Mouse (Mus musculus): Measurements from ENCODE around the gene Olfr1221. TPM values are rescaled to one million over a fixed set of nuclear protein-coding genes. Genes with fewer than 3 reads are reported as not detected.
"Not testable (repeated sequence)": the region's sequence is repeated elsewhere in the genome, so short reads cannot be mapped to it uniquely, and the experiment has no call there.

Gene Olfr1221
- polyA plus RNA-seq (2015; fragmentation: Nextera tagmentation; extraction: Ambion mirVana), result not detected in 2 replicates

DNA sequence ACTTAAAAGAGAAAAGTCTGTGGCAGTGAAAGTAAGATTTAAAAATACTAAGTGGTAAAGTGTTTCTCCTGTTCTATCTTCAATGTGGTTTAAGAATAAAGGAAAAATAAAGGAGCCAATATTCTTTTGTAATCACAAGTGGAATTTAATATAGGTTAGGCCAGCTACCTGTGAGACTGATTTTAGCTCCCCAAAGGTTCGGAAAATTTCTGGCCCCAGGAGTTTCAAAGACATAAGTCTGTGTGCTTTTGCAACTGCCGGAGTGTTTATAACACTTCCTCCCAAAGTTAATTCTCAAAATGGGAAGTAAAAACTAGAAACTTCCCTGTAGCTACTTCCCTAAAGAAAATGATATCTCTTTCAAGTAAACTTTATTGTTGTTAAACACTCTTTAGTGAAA lies at the start of gene Olfr1221:
TSS of gene Olfr1221 (minus strand) at position 101 of the 400 bp plus-strand sequence.
- 86% methylated on average over 2 of the region's 2 CpGs for WGBS
- Histone ChIP-seq H3K9ac (replicated peaks; ENCODE audit: low read depth, low read length) (no peak within 1 kb of the TSS), H3K27me3 (replicated peaks; ENCODE audit: control insufficient read depth, insufficient read depth, low read length) (no peaks in the 10 kb centered on the region), H3K27ac (ENCODE audit: low read length) (no peak within 1 kb of the TSS), H3K4me2 (ENCODE audit: low read length) (no peak within 1 kb of the TSS), H3K9me3 (ENCODE audit: control insufficient read depth, low read length) (no peaks in the 10 kb centered on the region), H3K4me1 (replicated peaks; ENCODE audit: control insufficient read depth, insufficient read depth, low read length) (no peaks in the 10 kb centered on the region), H3K36me3 (ENCODE audit: control insufficient read depth, insufficient read depth) (no peaks in the 10 kb centered on the region), H3K4me3 (replicated peaks; ENCODE audit: low read length) (no peak within 1 kb of the TSS)
- ATAC-seq, result no peak

- WGBS, result 93% methylated on average over 4 of the region's 4 CpGs
- H3K4me2 ChIP-seq (ENCODE audit: low read length); H3K4me3 ChIP-seq (replicated peaks; ENCODE audit: low read length); H3K9me3 ChIP-seq (ENCODE audit: control insufficient read depth, low read length); ATAC-seq; H3K27ac ChIP-seq (ENCODE audit: low read length); H3K27me3 ChIP-seq (replicated peaks; ENCODE audit: control insufficient read depth, insufficient read depth, low read length); H3K36me3 ChIP-seq (ENCODE audit: control insufficient read depth, insufficient read depth); H3K4me1 ChIP-seq (replicated peaks; ENCODE audit: control insufficient read depth, insufficient read depth, low read length); H3K9ac ChIP-seq (replicated peaks; ENCODE audit: low read depth, low read length): not testable (repeated sequence)
These were observed 47.6 kb upstream of the Olfr1221 start for GRCm38 (mm10) chr2:89164711-89165110.

DNA sequence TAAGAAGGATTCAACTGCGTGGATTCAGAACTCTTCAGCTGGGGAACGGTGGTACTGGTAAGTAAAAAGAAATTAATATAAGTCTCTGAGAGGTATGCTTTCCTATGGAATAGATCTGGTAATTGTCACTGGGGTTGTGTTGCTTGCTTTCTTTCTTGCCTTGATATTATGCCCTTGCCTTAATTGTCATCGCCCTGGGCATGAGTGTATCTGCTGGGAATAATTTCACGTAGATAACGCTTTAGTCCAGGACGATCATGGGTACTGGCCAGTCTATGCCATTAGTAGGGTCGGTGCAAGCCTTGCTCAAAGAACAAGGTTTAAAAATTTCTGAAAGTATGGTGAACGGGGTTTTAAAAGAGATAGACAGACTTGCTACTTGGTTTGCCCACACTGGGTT lies 46.9 kb upstream of the Olfr1221 start, which contains the start of gene Olfr1224-ps1:
TSS of gene Olfr1224-ps1 (minus strand) at position 101 of the 400 bp plus-strand sequence.
- not testable (repeated sequence) for H3K4me3 ChIP-seq (replicated peaks; ENCODE audit: low read length); H3K36me3 ChIP-seq (ENCODE audit: control insufficient read depth, insufficient read depth); H3K4me2 ChIP-seq (ENCODE audit: low read length); H3K27me3 ChIP-seq (replicated peaks; ENCODE audit: control insufficient read depth, insufficient read depth, low read length); H3K4me1 ChIP-seq (replicated peaks; ENCODE audit: control insufficient read depth, insufficient read depth, low read length); H3K9ac ChIP-seq (replicated peaks; ENCODE audit: low read depth, low read length); H3K9me3 ChIP-seq (ENCODE audit: control insufficient read depth, low read length); H3K27ac ChIP-seq (ENCODE audit: low read length); ATAC-seq
- 93% methylated on average over 8 of the region's 8 CpGs for WGBS

DNA sequence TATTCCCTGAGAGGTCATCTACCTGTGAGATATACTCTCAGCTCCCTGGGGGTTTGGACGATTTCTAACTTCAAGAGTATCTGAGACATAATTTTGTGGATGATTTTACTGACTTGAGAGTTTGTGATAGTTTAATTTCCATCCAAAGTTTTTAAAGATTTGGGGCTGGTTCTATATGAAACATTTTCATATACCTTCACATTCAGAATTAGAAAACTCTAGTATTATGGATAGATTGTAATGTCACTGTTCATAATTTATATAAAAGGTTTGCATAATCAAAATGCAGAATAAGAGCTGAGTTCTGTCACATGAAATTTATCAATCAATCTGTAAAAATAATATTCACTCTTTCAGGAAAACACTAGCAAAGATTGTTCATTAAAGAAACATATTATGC lies 34.4 kb upstream of the Olfr1221 start, which contains the start of gene Olfr1223:
TSS of gene Olfr1223 (minus strand) at position 101 of the 400 bp plus-strand sequence.
- Histone ChIP-seq H3K9me3 (ENCODE audit: control insufficient read depth, low read length) (no peaks in the 10 kb centered on the region), H3K4me2 (ENCODE audit: low read length) (no peak within 1 kb of the TSS), H3K36me3 (ENCODE audit: control insufficient read depth, insufficient read depth) (no peaks in the 10 kb centered on the region), H3K27ac (ENCODE audit: low read length) (no peak within 1 kb of the TSS), H3K27me3 (replicated peaks; ENCODE audit: control insufficient read depth, insufficient read depth, low read length) (no peaks in the 10 kb centered on the region), H3K4me1 (replicated peaks; ENCODE audit: control insufficient read depth, insufficient read depth, low read length) (no peaks in the 10 kb centered on the region), H3K4me3 (replicated peaks; ENCODE audit: low read length) (no peak within 1 kb of the TSS), H3K9ac (replicated peaks; ENCODE audit: low read depth, low read length) (no peak within 1 kb of the TSS)
- WGBS, result 77% methylated on average over 1 of the region's 1 CpGs
- ATAC-seq, result no peak

DNA sequence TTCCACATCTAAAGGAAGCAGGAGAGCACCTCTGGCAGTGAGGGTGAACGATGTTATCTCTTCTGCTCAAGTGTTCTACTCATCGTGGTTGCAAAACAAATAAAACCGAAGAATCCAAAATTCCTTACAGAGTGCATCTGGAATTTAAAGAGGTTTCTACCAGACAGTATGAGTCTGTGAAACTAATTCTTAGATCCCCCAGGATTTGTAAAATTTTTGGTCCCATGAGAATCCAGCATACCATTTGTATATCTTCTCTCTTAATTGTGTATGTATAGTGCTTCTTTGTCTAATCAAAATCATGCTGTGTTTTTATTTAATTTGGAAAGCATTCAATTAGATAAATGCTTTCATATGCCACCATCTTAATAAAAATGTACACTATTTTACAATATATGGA lies 15.9 kb upstream of the Olfr1221 start, which contains the start of gene Olfr1222:
TSS of gene Olfr1222 (minus strand) at position 101 of the 400 bp plus-strand sequence.
- no peaks in the 10 kb centered on the region for H3K9me3 ChIP-seq (ENCODE audit: control insufficient read depth, low read length)
- no peak within 1 kb of the TSS for H3K9ac ChIP-seq (replicated peaks; ENCODE audit: low read depth, low read length)
- H3K27me3 ChIP-seq (replicated peaks; ENCODE audit: control insufficient read depth, insufficient read depth, low read length), result no peaks in the 10 kb centered on the region
- no peaks in the 10 kb centered on the region for H3K36me3 ChIP-seq (ENCODE audit: control insufficient read depth, insufficient read depth)
- no peak within 1 kb of the TSS for H3K4me3 ChIP-seq (replicated peaks; ENCODE audit: low read length)
- WGBS, result 83% methylated on average over 3 of the region's 3 CpGs
- ATAC-seq, result no peak
- no peaks in the 10 kb centered on the region for H3K4me1 ChIP-seq (replicated peaks; ENCODE audit: control insufficient read depth, insufficient read depth, low read length)
- no peak within 1 kb of the TSS for H3K27ac ChIP-seq (ENCODE audit: low read length)
- H3K4me2 ChIP-seq (ENCODE audit: low read length), result no peak within 1 kb of the TSS

DNA sequence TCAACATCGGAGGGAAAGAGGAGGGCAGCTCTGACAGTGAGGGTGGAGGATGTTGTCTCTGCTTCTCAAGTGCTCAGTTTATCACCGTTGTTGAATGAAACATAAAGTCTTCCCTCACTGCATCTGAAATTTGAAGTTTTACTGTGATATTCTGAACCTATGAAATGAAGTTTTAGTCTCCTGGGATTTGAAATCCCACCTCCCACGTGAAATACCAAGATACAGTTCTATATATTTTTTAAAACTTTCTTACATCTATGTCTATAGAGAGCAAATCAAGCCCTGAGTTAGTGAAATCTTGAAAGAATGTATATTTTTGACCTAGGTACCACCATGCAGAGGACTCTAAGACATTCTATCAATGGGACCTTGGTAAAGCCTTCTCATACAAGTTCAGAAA lies 10.3 kb downstream of the Olfr1221 start, which contains the start of gene Olfr1220:
TSS of gene Olfr1220 (minus strand) at position 101 of the 400 bp plus-strand sequence.
- no peaks in the 10 kb centered on the region for H3K36me3 ChIP-seq (ENCODE audit: control insufficient read depth, insufficient read depth)
- 79% methylated on average over 3 of the region's 3 CpGs for WGBS
- no peak within 1 kb of the TSS for H3K4me3 ChIP-seq (replicated peaks; ENCODE audit: low read length)
- H3K4me2 ChIP-seq (ENCODE audit: low read length), result no peak within 1 kb of the TSS
- H3K27ac ChIP-seq (ENCODE audit: low read length), result no peak within 1 kb of the TSS
- ATAC-seq, result no peak
- H3K9ac ChIP-seq (replicated peaks; ENCODE audit: low read depth, low read length), result no peak within 1 kb of the TSS
- no peaks in the 10 kb centered on the region for H3K27me3 ChIP-seq (replicated peaks; ENCODE audit: control insufficient read depth, insufficient read depth, low read length)
- no peaks in the 10 kb centered on the region for H3K4me1 ChIP-seq (replicated peaks; ENCODE audit: control insufficient read depth, insufficient read depth, low read length)
- no peaks in the 10 kb centered on the region for H3K9me3 ChIP-seq (ENCODE audit: control insufficient read depth, low read length)

DNA sequence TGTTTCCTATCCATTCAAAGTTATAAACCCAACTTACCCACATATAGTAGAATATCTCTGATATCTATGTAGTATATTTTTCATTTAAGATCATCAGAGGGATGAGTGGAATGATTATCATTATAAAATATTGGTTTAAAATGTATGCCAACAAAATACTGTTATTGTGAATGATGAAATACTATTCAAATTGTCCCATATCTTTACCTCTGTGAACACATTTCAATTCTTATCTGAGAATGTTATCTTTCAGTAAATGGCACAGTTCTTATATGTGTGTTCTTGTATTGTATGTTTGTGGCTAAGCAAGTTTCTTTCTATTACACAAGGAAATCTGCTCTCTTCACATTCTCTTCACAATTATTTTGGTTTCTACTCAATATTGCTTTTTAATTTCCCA lies 11.4 kb downstream of the Olfr1221 start:
- Histone ChIP-seq H3K27ac (ENCODE audit: low read length) (no peak overlapping the region), H3K4me2 (ENCODE audit: low read length) (no peak overlapping the region), H3K27me3 (replicated peaks; ENCODE audit: control insufficient read depth, insufficient read depth, low read length) (no peaks in the 10 kb centered on the region), H3K36me3 (ENCODE audit: control insufficient read depth, insufficient read depth) (no peaks in the 10 kb centered on the region), H3K4me1 (replicated peaks; ENCODE audit: control insufficient read depth, insufficient read depth, low read length) (no peaks in the 10 kb centered on the region), H3K9me3 (ENCODE audit: control insufficient read depth, low read length) (no peaks in the 10 kb centered on the region), H3K9ac (replicated peaks; ENCODE audit: low read depth, low read length) (no peak overlapping the region), H3K4me3 (replicated peaks; ENCODE audit: low read length) (no peak overlapping the region)
- no peak for ATAC-seq

- Histone ChIP-seq H3K36me3 (ENCODE audit: control insufficient read depth, insufficient read depth) (no peaks in the 10 kb centered on the region), H3K4me2 (ENCODE audit: low read length) (no peak overlapping the region), H3K27me3 (replicated peaks; ENCODE audit: control insufficient read depth, insufficient read depth, low read length) (no peaks in the 10 kb centered on the region), H3K9me3 (ENCODE audit: control insufficient read depth, low read length) (no peaks in the 10 kb centered on the region), H3K4me1 (replicated peaks; ENCODE audit: control insufficient read depth, insufficient read depth, low read length) (no peaks in the 10 kb centered on the region), H3K9ac (replicated peaks; ENCODE audit: low read depth, low read length) (no peak overlapping the region), H3K4me3 (replicated peaks; ENCODE audit: low read length) (no peak overlapping the region), H3K27ac (ENCODE audit: low read length) (no peak overlapping the region)
- WGBS, result 96% methylated on average over 1 of the region's 1 CpGs
- no peak for ATAC-seq
These were observed 23.2 kb downstream of the Olfr1221 start for GRCm38 (mm10) chr2:89093848-89094247.

GRCm38 (mm10) chr2:89083413-89083812 lies 33.7 kb downstream of the Olfr1221 start, which contains the start of gene Olfr1219:
Gene Olfr1219, minus strand, starts transcription at chr2:89083513.
- no peak within 1 kb of the TSS for H3K4me2 ChIP-seq (ENCODE audit: low read length)
- no peak within 1 kb of the TSS for H3K27ac ChIP-seq (ENCODE audit: low read length)
- no peaks in the 10 kb centered on the region for H3K27me3 ChIP-seq (replicated peaks; ENCODE audit: control insufficient read depth, insufficient read depth, low read length)
- WGBS, result 71% methylated on average over 1 of the region's 1 CpGs
- H3K4me1 ChIP-seq (replicated peaks; ENCODE audit: control insufficient read depth, insufficient read depth, low read length), result no peaks in the 10 kb centered on the region
- H3K9me3 ChIP-seq (ENCODE audit: control insufficient read depth, low read length), result no peaks in the 10 kb centered on the region
- H3K36me3 ChIP-seq (ENCODE audit: control insufficient read depth, insufficient read depth), result no peaks in the 10 kb centered on the region
- H3K4me3 ChIP-seq (replicated peaks; ENCODE audit: low read length), result no peak within 1 kb of the TSS
- ATAC-seq, result no peak
- H3K9ac ChIP-seq (replicated peaks; ENCODE audit: low read depth, low read length), result no peak within 1 kb of the TSS

DNA sequence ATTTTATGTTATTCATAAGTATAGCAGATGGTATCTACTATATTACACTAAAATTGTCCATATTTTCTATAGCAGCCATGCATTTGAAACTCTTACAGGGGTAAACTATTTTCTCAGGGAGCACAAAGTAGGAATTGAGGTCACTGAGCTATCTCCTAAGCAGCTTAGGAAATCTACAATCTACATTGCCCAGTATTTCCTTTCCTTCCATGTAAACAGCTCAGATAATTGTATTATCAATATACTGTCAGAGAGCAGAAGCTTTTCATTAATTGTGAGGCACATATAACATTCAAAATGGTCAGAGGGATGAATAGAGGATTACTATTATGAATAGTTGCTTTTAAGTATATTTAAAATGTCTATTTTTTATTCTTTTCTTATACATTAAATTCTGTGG lies 35.6 kb downstream of the Olfr1221 start:
- Histone ChIP-seq H3K4me1 (replicated peaks; ENCODE audit: control insufficient read depth, insufficient read depth, low read length) (no peaks in the 10 kb centered on the region), H3K36me3 (ENCODE audit: control insufficient read depth, insufficient read depth) (no peaks in the 10 kb centered on the region), H3K27me3 (replicated peaks; ENCODE audit: control insufficient read depth, insufficient read depth, low read length) (no peaks in the 10 kb centered on the region), H3K27ac (ENCODE audit: low read length) (no peak overlapping the region), H3K9ac (replicated peaks; ENCODE audit: low read depth, low read length) (no peak overlapping the region), H3K9me3 (ENCODE audit: control insufficient read depth, low read length) (no peaks in the 10 kb centered on the region), H3K4me3 (replicated peaks; ENCODE audit: low read length) (no peak overlapping the region), H3K4me2 (ENCODE audit: low read length) (no peak overlapping the region)
- ATAC-seq, result no peak

All from forebrain, embryonic 16.5 days (tissue).